Mouse (Mus musculus): Measurements from ENCODE around the gene Top2a. TPM values are rescaled to one million over a fixed set of nuclear protein-coding genes. Genes with fewer than 3 reads are reported as not detected.
"Not testable (repeated sequence)": the region's sequence is repeated elsewhere in the genome, so short reads cannot be mapped to it uniquely, and the experiment has no call there.

Gene Top2a
- polyA plus RNA-seq, 1 experiment from 2014 or later: 196 TPM

GRCm38 (mm10) chr11:99019844-99020243, 4.1 kb downstream of the Top2a start:
- H3K27me3 ChIP-seq (replicated peaks): no peaks in the 10 kb centered on the region

GRCm38 (mm10) chr11:99013856-99014255, 10.1 kb downstream of the Top2a start:
- H3K27ac ChIP-seq (ENCODE audit: poor library complexity, severe bottlenecking): no peak overlapping the region
- no peak overlapping the region for H3K4me2 ChIP-seq
- peaks cover 89% of the 10 kb centered on the region for H3K36me3 ChIP-seq
- no peak overlapping the region for H3K9ac ChIP-seq
- H3K9me3 ChIP-seq (replicated peaks): no peaks in the 10 kb centered on the region
- ATAC-seq (ENCODE audit: insufficient number of reproducible peaks, low FRiP score): no peak
- H3K4me1 ChIP-seq (replicated peaks): no peaks in the 10 kb centered on the region
- 97% methylated on average over 1 of the region's 1 CpGs for WGBS
- no peaks in the 10 kb centered on the region for H3K27me3 ChIP-seq (replicated peaks)
- no peak overlapping the region for H3K4me3 ChIP-seq

More at GRCm38 (mm10) chr11:99019844-99020243, 4.1 kb downstream of the Top2a start:
- WGBS: 95% methylated on average over 6 of the region's 6 CpGs
- H3K4me3 ChIP-seq: no peak overlapping the region
- H3K36me3 ChIP-seq: peaks cover 65% of the 10 kb centered on the region
- no peak overlapping the region for H3K4me2 ChIP-seq
- H3K9me3 ChIP-seq (replicated peaks): no peaks in the 10 kb centered on the region
- ATAC-seq (ENCODE audit: insufficient number of reproducible peaks, low FRiP score): no peak
- H3K4me1 ChIP-seq (replicated peaks): peaks cover 14% of the 10 kb centered on the region
- no peak overlapping the region for H3K27ac ChIP-seq (ENCODE audit: poor library complexity, severe bottlenecking)
- H3K9ac ChIP-seq: no peak overlapping the region

GRCm38 (mm10) chr11:99010706-99011105, 13.3 kb downstream of the Top2a start:
- H3K4me3 ChIP-seq: no peak overlapping the region
- no peak overlapping the region for H3K27ac ChIP-seq (ENCODE audit: poor library complexity, severe bottlenecking)
- H3K4me1 ChIP-seq (replicated peaks): no peaks in the 10 kb centered on the region
- H3K9me3 ChIP-seq (replicated peaks): no peaks in the 10 kb centered on the region
- H3K27me3 ChIP-seq (replicated peaks): no peaks in the 10 kb centered on the region
- WGBS: 95% methylated on average over 5 of the region's 5 CpGs
- ATAC-seq (ENCODE audit: insufficient number of reproducible peaks, low FRiP score): no peak
- H3K36me3 ChIP-seq: peaks cover 83% of the 10 kb centered on the region
- no peak overlapping the region for H3K4me2 ChIP-seq
- no peak overlapping the region for H3K9ac ChIP-seq

DNA sequence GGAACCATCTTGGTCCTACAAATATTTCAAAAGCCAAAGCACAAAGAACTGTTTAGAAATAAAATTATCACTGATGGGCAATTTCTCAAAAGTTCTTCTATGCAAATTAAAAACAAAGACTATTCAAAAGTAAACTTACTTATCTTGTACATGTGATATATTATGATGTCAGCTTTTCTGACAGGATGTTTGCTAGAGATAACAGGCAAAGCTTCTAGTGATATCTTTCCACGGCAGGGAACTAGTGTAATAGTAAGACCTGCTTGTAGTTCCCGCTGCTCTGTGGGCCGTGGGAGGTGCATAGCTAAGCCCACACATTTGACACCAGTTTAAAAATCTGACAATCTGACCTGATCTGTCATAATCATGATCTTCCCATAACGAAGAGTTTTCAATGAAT, 13.9 kb downstream of the Top2a start:
- no peaks in the 10 kb centered on the region for H3K27me3 ChIP-seq (replicated peaks)
- no peak overlapping the region for H3K9ac ChIP-seq
- no peaks in the 10 kb centered on the region for H3K4me1 ChIP-seq (replicated peaks)
- no peak overlapping the region for H3K27ac ChIP-seq (ENCODE audit: poor library complexity, severe bottlenecking)
- H3K9me3 ChIP-seq (replicated peaks): no peaks in the 10 kb centered on the region
- no peak for ATAC-seq (ENCODE audit: insufficient number of reproducible peaks, low FRiP score)
- no peak overlapping the region for H3K4me2 ChIP-seq
- peaks cover 83% of the 10 kb centered on the region for H3K36me3 ChIP-seq
- WGBS: 64% methylated on average over 4 of the region's 4 CpGs
- no peak overlapping the region for H3K4me3 ChIP-seq

DNA sequence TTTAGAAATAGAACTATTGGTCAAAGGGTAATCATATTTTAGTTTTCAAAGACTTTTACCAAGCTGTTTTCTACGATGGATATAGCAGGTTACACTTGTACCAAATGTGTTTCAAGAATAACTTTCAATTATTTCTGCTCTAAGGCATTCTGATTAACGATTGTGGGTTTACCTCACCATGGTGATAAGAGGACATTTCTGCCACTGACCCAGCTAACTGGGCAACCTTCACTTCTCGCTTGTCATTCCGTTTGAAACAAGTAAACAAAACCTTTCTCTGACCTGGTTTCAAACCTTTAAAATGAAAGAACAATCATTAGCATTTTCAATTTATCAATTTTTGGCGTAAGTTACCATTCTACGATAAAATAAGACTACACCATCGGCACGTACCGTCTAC, 17.2 kb downstream of the Top2a start:
- WGBS: 96% methylated on average over 9 of the region's 9 CpGs
- H3K9me3 ChIP-seq (replicated peaks): no peaks in the 10 kb centered on the region

DNA sequence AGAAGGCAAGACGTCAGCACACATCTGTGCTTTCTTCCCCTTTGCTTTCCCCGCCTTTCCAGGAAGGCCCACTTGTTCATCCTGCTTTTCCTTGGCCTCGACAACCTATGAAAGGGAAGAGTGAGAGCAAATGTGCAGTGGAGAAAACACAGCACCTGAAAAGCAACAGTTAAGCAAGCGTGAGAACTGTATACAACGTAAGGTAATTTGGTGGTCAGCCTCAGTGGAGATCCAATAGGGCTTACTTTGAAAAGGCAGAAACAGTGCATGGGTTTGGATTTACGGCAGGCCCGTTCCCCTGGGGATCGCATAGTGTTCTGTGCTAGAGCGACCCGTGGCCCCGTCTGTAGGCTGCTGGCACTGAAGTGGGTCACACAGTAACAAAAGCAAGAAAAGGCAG, 24.7 kb downstream of the Top2a start:
- Histone ChIP-seq H3K4me3 (no peak overlapping the region), H3K9me3 (replicated peaks) (no peaks in the 10 kb centered on the region), H3K9ac (no peak overlapping the region), H3K4me1 (replicated peaks) (no peaks in the 10 kb centered on the region), H3K27ac (ENCODE audit: poor library complexity, severe bottlenecking) (no peak overlapping the region), H3K4me2 (no peak overlapping the region), H3K36me3 (peaks cover 93% of the 10 kb centered on the region), H3K27me3 (replicated peaks) (no peaks in the 10 kb centered on the region)
- 92% methylated on average over 11 of the region's 11 CpGs for WGBS
- no peak for ATAC-seq (ENCODE audit: insufficient number of reproducible peaks, low FRiP score)

More for the DNA sequence above, 17.2 kb downstream of the Top2a start:
- H3K27ac ChIP-seq (ENCODE audit: poor library complexity, severe bottlenecking): no peak overlapping the region
- H3K9ac ChIP-seq: no peak overlapping the region
- H3K4me2 ChIP-seq: no peak overlapping the region
- H3K27me3 ChIP-seq (replicated peaks): no peaks in the 10 kb centered on the region
- H3K36me3 ChIP-seq: peaks cover 79% of the 10 kb centered on the region
- no peaks in the 10 kb centered on the region for H3K4me1 ChIP-seq (replicated peaks)
- no peak for ATAC-seq (ENCODE audit: insufficient number of reproducible peaks, low FRiP score)
- no peak overlapping the region for H3K4me3 ChIP-seq

- Histone ChIP-seq H3K27ac (ENCODE audit: poor library complexity, severe bottlenecking) (no peak overlapping the region), H3K9me3 (replicated peaks) (no peaks in the 10 kb centered on the region), H3K4me2 (no peak overlapping the region), H3K36me3 (peaks cover 93% of the 10 kb centered on the region), H3K4me1 (replicated peaks) (no peaks in the 10 kb centered on the region), H3K9ac (no peak overlapping the region), H3K4me3 (no peak overlapping the region), H3K27me3 (replicated peaks) (no peaks in the 10 kb centered on the region)
- no peak for ATAC-seq (ENCODE audit: insufficient number of reproducible peaks, low FRiP score)
Observed at GRCm38 (mm10) chr11:98998776-98999175, 25.2 kb downstream of the Top2a start.

GRCm38 (mm10) chr11:98997659-98998058, 26.3 kb downstream of the Top2a start:
- H3K4me3 ChIP-seq: no peak overlapping the region
- ATAC-seq (ENCODE audit: insufficient number of reproducible peaks, low FRiP score): no peak
- H3K36me3 ChIP-seq: peaks cover 96% of the 10 kb centered on the region
- no peak overlapping the region for H3K27ac ChIP-seq (ENCODE audit: poor library complexity, severe bottlenecking)
- WGBS: 91% methylated on average over 4 of the region's 4 CpGs
- no peaks in the 10 kb centered on the region for H3K27me3 ChIP-seq (replicated peaks)
- no peaks in the 10 kb centered on the region for H3K4me1 ChIP-seq (replicated peaks)
- no peak overlapping the region for H3K4me2 ChIP-seq
- H3K9me3 ChIP-seq (replicated peaks): no peaks in the 10 kb centered on the region
- no peak overlapping the region for H3K9ac ChIP-seq

DNA sequence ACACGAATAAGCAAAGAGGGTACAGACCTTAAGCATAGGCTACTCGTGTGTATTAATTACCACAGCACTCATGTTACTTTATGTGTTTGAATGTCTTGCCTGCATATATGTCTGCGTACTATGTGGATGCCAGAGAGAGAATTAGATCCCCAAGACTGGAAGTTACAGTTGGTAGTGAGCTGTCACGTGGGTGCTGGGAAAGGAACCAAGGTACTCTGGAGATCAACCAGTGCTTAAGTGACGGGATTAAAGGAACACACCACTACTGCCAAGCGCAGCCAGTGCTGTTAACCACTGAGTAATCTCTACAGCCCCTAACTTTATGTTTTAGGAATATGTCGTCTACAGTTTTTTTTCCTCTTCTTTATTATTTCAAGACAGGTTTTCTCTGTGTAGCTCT, 28.0 kb downstream of the Top2a start:
- H3K4me3 ChIP-seq: no peak overlapping the region
- WGBS: 93% methylated on average over 7 of the region's 7 CpGs

GRCm38 (mm10) chr11:98990866-98991265, 33.1 kb downstream of the Top2a start:
- Histone ChIP-seq H3K4me1 (replicated peaks) (peaks cover 7% of the 10 kb centered on the region; the same call in 1 of the 2 replicates), H3K27me3 (replicated peaks) (no peaks in the 10 kb centered on the region), H3K9ac (no peak overlapping the region), H3K4me2 (no peak overlapping the region), H3K27ac (ENCODE audit: poor library complexity, severe bottlenecking) (no peak overlapping the region), H3K4me3 (no peak overlapping the region), H3K36me3 (peaks cover 58% of the 10 kb centered on the region), H3K9me3 (replicated peaks) (no peaks in the 10 kb centered on the region)
- no peak for ATAC-seq (ENCODE audit: insufficient number of reproducible peaks, low FRiP score)
- WGBS: 76% methylated on average over 6 of the region's 6 CpGs

More for the DNA sequence above, 28.0 kb downstream of the Top2a start:
- no peak overlapping the region for H3K4me2 ChIP-seq
- no peaks in the 10 kb centered on the region for H3K9me3 ChIP-seq (replicated peaks)
- H3K36me3 ChIP-seq: peaks cover 94% of the 10 kb centered on the region
- H3K27ac ChIP-seq (ENCODE audit: poor library complexity, severe bottlenecking): no peak overlapping the region
- no peaks in the 10 kb centered on the region for H3K27me3 ChIP-seq (replicated peaks)
- H3K9ac ChIP-seq: no peak overlapping the region
- no peaks in the 10 kb centered on the region for H3K4me1 ChIP-seq (replicated peaks)
- no peak for ATAC-seq (ENCODE audit: insufficient number of reproducible peaks, low FRiP score)

- Histone ChIP-seq H3K36me3 (peaks cover 33% of the 10 kb centered on the region), H3K4me1 (replicated peaks) (peaks cover 23% of the 10 kb centered on the region)
- not testable (repeated sequence) for ATAC-seq (ENCODE audit: insufficient number of reproducible peaks, low FRiP score); H3K9ac ChIP-seq; H3K27me3 ChIP-seq (replicated peaks); H3K4me2 ChIP-seq; H3K27ac ChIP-seq (ENCODE audit: poor library complexity, severe bottlenecking); H3K9me3 ChIP-seq (replicated peaks); H3K4me3 ChIP-seq
- 94% methylated on average over 6 of the region's 6 CpGs for WGBS
Observed at GRCm38 (mm10) chr11:98988260-98988659, 35.7 kb downstream of the Top2a start.

GRCm38 (mm10) chr11:98985542-98985941, 38.4 kb downstream of the Top2a start:
- H3K9ac ChIP-seq: no peak overlapping the region
- H3K4me3 ChIP-seq: no peak overlapping the region
- H3K27me3 ChIP-seq (replicated peaks): peaks cover 25% of the 10 kb centered on the region
- H3K36me3 ChIP-seq: peaks cover 13% of the 10 kb centered on the region
- peak overlapping the region; percentile 18 for H3K27ac ChIP-seq (ENCODE audit: poor library complexity, severe bottlenecking)
- no peaks in the 10 kb centered on the region for H3K9me3 ChIP-seq (replicated peaks)
- peaks cover 43% of the 10 kb centered on the region for H3K4me1 ChIP-seq (replicated peaks)
- ATAC-seq (ENCODE audit: insufficient number of reproducible peaks, low FRiP score): peak; percentile 34; the same call in 1 of the 2 replicates
- H3K4me2 ChIP-seq: peak overlapping the region; percentile 34
- 63% methylated on average over 7 of the region's 7 CpGs for WGBS
